Mouse (Mus musculus): Measurements from ENCODE around the gene Cmpk2. TPM values are rescaled to one million over a fixed set of nuclear protein-coding genes. Genes with fewer than 3 reads are reported as not detected.
A peak's percentile ranks its signal among the peaks of the same experiment; 100 is the strongest.
"Not testable (repeated sequence)": the region's sequence is repeated elsewhere in the genome, so short reads cannot be mapped to it uniquely, and the experiment has no call there.

The Cmpk2 gene
- polyA plus RNA-seq, 1 experiment from 2014 or later: 3.0 TPM

GRCm38 (mm10) chr12:26456028-26456698 lies 12.8 kb upstream of the Cmpk2 start, which contains the start of gene Rsad2:
Gene Rsad2, minus strand, starts transcription at chr12:26456452.
- H3K27ac ChIP-seq: peak within 1 kb of the TSS; percentile 36; the same call in 1 of the 2 replicates
- no peak within 1 kb of the TSS for H3K4me3 ChIP-seq
- DNase-seq (ENCODE audit: low spot score): no peak

GRCm38 (mm10) chr12:26460091-26460490 lies 8.9 kb upstream of the Cmpk2 start:
- no peaks in the 10 kb centered on the region for H3K9me3 ChIP-seq
- 55% methylated on average over 2 of the region's 2 CpGs for WGBS
- H3K4me3 ChIP-seq: no peak overlapping the region
- H3K27ac ChIP-seq: no peak overlapping the region
- no peak for DNase-seq (ENCODE audit: low spot score)
- H3K27me3 ChIP-seq (ENCODE audit: insufficient read depth, poor library complexity, severe bottlenecking): no peaks in the 10 kb centered on the region
- no peaks in the 10 kb centered on the region for H3K36me3 ChIP-seq
- H3K4me1 ChIP-seq: peaks cover 13% of the 10 kb centered on the region; the same call in 1 of the 2 replicates

More at GRCm38 (mm10) chr12:26456028-26456698, 12.8 kb upstream of the Cmpk2 start, which contains the start of gene Rsad2:
- WGBS: 52% methylated on average over 13 of the region's 13 CpGs
- Histone ChIP-seq H3K27me3 (ENCODE audit: insufficient read depth, poor library complexity, severe bottlenecking) (no peaks in the 10 kb centered on the region), H3K9me3 (no peaks in the 10 kb centered on the region), H3K36me3 (no peaks in the 10 kb centered on the region), H3K4me1 (peaks cover 17% of the 10 kb centered on the region; the same call in 1 of the 2 replicates)

- Histone ChIP-seq H3K9me3 (no peaks in the 10 kb centered on the region), H3K27ac (no peak overlapping the region), H3K4me3 (no peak overlapping the region), H3K27me3 (ENCODE audit: insufficient read depth, poor library complexity, severe bottlenecking) (peaks cover under 1% of the 10 kb centered on the region; the same call in 1 of the 2 replicates), H3K36me3 (no peaks in the 10 kb centered on the region), H3K4me1 (peaks cover 9% of the 10 kb centered on the region)
- no peak for DNase-seq (ENCODE audit: low spot score)
- WGBS: 79% methylated on average over 5 of the region's 5 CpGs
Observed at GRCm38 (mm10) chr12:26465600-26465999, 3.4 kb upstream of the Cmpk2 start.

GRCm38 (mm10) chr12:26470042-26470409 lies 1.0 kb downstream of the Cmpk2 start:
- peaks cover 7% of the 10 kb centered on the region; the same call in 1 of the 2 replicates for H3K27me3 ChIP-seq (ENCODE audit: insufficient read depth, poor library complexity, severe bottlenecking)
- H3K4me3 ChIP-seq: peak overlapping the region; percentile 80
- H3K27ac ChIP-seq: peak overlapping the region; percentile 90; the same call in 1 of the 2 replicates
- H3K36me3 ChIP-seq: no peaks in the 10 kb centered on the region
- DNase-seq (ENCODE audit: low spot score): no peak
- peaks cover 9% of the 10 kb centered on the region for H3K4me1 ChIP-seq
- 34% methylated on average over 6 of the region's 6 CpGs for WGBS
- H3K9me3 ChIP-seq: no peaks in the 10 kb centered on the region

- Histone ChIP-seq H3K36me3 (no peaks in the 10 kb centered on the region), H3K9me3 (no peaks in the 10 kb centered on the region), H3K27me3 (ENCODE audit: insufficient read depth, poor library complexity, severe bottlenecking) (peaks cover 7% of the 10 kb centered on the region; the same call in 1 of the 2 replicates), H3K4me1 (peaks cover 9% of the 10 kb centered on the region), H3K4me3 (no peak overlapping the region), H3K27ac (no peak overlapping the region)
- WGBS: 70% methylated on average over 3 of the region's 3 CpGs
- DNase-seq (ENCODE audit: low spot score): no peak
Observed at GRCm38 (mm10) chr12:26471376-26471775, 2.4 kb downstream of the Cmpk2 start.

GRCm38 (mm10) chr12:26472770-26473481 lies 3.9 kb downstream of the Cmpk2 start:
- Histone ChIP-seq H3K4me1 (peaks cover 9% of the 10 kb centered on the region), H3K27ac (no peak overlapping the region), H3K36me3 (no peaks in the 10 kb centered on the region), H3K4me3 (no peak overlapping the region), H3K9me3 (no peaks in the 10 kb centered on the region), H3K27me3 (ENCODE audit: insufficient read depth, poor library complexity, severe bottlenecking) (peaks cover 7% of the 10 kb centered on the region; the same call in 1 of the 2 replicates)
- peak; percentile 83 for DNase-seq (ENCODE audit: low spot score)
- 70% methylated on average over 3 of the region's 3 CpGs for WGBS

GRCm38 (mm10) chr12:26473746-26474145 lies 4.7 kb downstream of the Cmpk2 start:
- H3K9me3 ChIP-seq: no peaks in the 10 kb centered on the region
- H3K27me3 ChIP-seq (ENCODE audit: insufficient read depth, poor library complexity, severe bottlenecking): peaks cover 7% of the 10 kb centered on the region; the same call in 1 of the 2 replicates
- 83% methylated on average over 6 of the region's 6 CpGs for WGBS
- no peak overlapping the region for H3K27ac ChIP-seq
- H3K4me1 ChIP-seq: peaks cover 9% of the 10 kb centered on the region
- H3K4me3 ChIP-seq: no peak overlapping the region
- DNase-seq (ENCODE audit: low spot score): no peak
- H3K36me3 ChIP-seq: no peaks in the 10 kb centered on the region

- H3K27me3 ChIP-seq (ENCODE audit: insufficient read depth, poor library complexity, severe bottlenecking): no peaks in the 10 kb centered on the region
- no peaks in the 10 kb centered on the region for H3K4me1 ChIP-seq
- 73% methylated on average over 5 of the region's 5 CpGs for WGBS
- no peak overlapping the region for H3K27ac ChIP-seq
- no peak for DNase-seq (ENCODE audit: low spot score)
- H3K36me3 ChIP-seq: no peaks in the 10 kb centered on the region
- H3K4me3 ChIP-seq: no peak overlapping the region
- no peaks in the 10 kb centered on the region for H3K9me3 ChIP-seq
Observed at GRCm38 (mm10) chr12:26477198-26477597, 8.2 kb downstream of the Cmpk2 start.

GRCm38 (mm10) chr12:26478196-26479004 lies 9.4 kb downstream of the Cmpk2 start:
- no peaks in the 10 kb centered on the region for H3K27me3 ChIP-seq (ENCODE audit: insufficient read depth, poor library complexity, severe bottlenecking)
- no peak for DNase-seq (ENCODE audit: low spot score)
- H3K9me3 ChIP-seq: no peaks in the 10 kb centered on the region
- no peak overlapping the region for H3K4me3 ChIP-seq
- WGBS: 80% methylated on average over 18 of the region's 18 CpGs
- H3K36me3 ChIP-seq: no peaks in the 10 kb centered on the region
- no peaks in the 10 kb centered on the region for H3K4me1 ChIP-seq
- no peak overlapping the region for H3K27ac ChIP-seq

GRCm38 (mm10) chr12:26485738-26486580 lies 17.0 kb downstream of the Cmpk2 start:
- not testable (repeated sequence) for H3K27ac ChIP-seq; H3K4me3 ChIP-seq; H3K36me3 ChIP-seq; H3K9me3 ChIP-seq; DNase-seq (ENCODE audit: low spot score); H3K4me1 ChIP-seq; H3K27me3 ChIP-seq (ENCODE audit: insufficient read depth, poor library complexity, severe bottlenecking)
- 80% methylated on average over 12 of the region's 12 CpGs for WGBS

- DNase-seq (ENCODE audit: low spot score): no peak
- no peaks in the 10 kb centered on the region for H3K27me3 ChIP-seq (ENCODE audit: insufficient read depth, poor library complexity, severe bottlenecking)
- 59% methylated on average over 14 of the region's 14 CpGs for WGBS
- H3K4me1 ChIP-seq: no peaks in the 10 kb centered on the region
- H3K4me3 ChIP-seq: no peak overlapping the region
- no peak overlapping the region for H3K27ac ChIP-seq
- H3K9me3 ChIP-seq: no peaks in the 10 kb centered on the region
- H3K36me3 ChIP-seq: no peaks in the 10 kb centered on the region
Observed at GRCm38 (mm10) chr12:26487874-26488616, 19.0 kb downstream of the Cmpk2 start.

Data from heart, embryonic 10.5 days (tissue).